Mouse (Mus musculus): ENCODE results near the gene Acad8. TPM values are rescaled to one million over a fixed set of nuclear protein-coding genes. Genes with fewer than 3 reads are reported as not detected.

The Acad8 gene
- total RNA-seq (2015) (16.0 and 17.5 TPM in 2 replicates), total RNA-seq (2017) (11.8 and 15.4 TPM in 2 replicates)

- peak; percentile 94 for ATAC-seq (ENCODE audit: poor library complexity, severe bottlenecking)
Measured at GRCm38 (mm10) chr9:26999461-27000395, at the start of gene Acad8, which contains the start of gene Thyn1. Gene Acad8, minus strand, starts transcription at chr9:26999566. Gene Thyn1, plus strand, starts transcription at chr9:26999710.

GRCm38 (mm10) chr9:27043892-27044291 is 44.5 kb upstream of the Acad8 start:
- no peak for ATAC-seq (ENCODE audit: poor library complexity, severe bottlenecking)

GRCm38 (mm10) chr9:27030763-27031100 is 31.4 kb upstream of the Acad8 start:
- no peak for ATAC-seq (ENCODE audit: poor library complexity, severe bottlenecking)

GRCm38 (mm10) chr9:27029828-27030762 is 30.7 kb upstream of the Acad8 start, which contains the start of the genes Vps26b and Ncapd3:
Gene Vps26b, minus strand, starts transcription at chr9:27030065.
Gene Ncapd3, plus strand, starts transcription at chr9:27030175.
- ATAC-seq (ENCODE audit: poor library complexity, severe bottlenecking), result peak; percentile 85

DNA sequence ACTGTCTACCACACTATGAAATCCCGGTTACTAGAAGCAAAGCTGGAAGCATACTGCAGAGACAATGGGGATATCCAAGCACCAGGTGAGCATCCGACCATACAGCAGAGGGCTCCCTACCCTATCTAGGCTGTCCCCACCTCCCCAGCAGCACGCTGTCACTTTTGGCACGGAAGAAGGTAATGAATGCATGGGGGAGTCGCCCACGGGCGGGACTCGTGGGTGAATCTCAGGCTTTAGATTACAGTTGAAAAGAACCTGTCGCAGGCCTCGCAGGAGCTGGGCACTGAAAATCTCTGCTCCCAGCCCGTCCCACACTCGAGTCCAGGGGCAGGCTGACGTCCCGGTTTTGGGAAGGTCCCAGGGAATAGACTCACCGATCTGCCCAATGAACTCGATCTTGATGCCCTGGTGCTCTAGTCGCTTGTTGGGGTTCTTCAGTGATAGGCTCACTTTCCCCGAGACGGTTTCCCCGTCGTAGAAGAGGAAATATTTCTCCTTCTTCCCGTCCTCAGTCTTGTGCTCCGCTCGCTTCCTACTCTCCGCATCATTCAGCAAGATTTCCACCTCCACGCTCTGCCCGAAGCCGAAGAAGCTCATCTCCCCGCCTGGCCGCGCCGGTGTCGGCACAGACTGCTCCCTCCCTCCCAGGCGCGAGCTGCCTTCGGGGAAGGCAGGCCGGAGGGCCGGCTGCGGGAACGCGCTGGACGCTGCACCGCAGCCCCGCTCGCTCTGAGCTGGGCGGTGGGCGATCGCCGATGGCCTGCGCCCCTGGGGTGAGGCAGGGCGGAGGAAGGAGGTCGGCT is 29.9 kb upstream of the Acad8 start:
- ATAC-seq (ENCODE audit: poor library complexity, severe bottlenecking), result peak; percentile 24

- ATAC-seq (ENCODE audit: poor library complexity, severe bottlenecking), result 0 out of 2 replicates have a peak, but pooled peaks have one; percentile 11
Measured at GRCm38 (mm10) chr9:27026708-27027107, 27.3 kb upstream of the Acad8 start.

GRCm38 (mm10) chr9:27023681-27024080 is 24.3 kb upstream of the Acad8 start:
- peak; percentile 89 for ATAC-seq (ENCODE audit: poor library complexity, severe bottlenecking)

GRCm38 (mm10) chr9:27018961-27019360 is 19.6 kb upstream of the Acad8 start:
- no peak for ATAC-seq (ENCODE audit: poor library complexity, severe bottlenecking)

DNA sequence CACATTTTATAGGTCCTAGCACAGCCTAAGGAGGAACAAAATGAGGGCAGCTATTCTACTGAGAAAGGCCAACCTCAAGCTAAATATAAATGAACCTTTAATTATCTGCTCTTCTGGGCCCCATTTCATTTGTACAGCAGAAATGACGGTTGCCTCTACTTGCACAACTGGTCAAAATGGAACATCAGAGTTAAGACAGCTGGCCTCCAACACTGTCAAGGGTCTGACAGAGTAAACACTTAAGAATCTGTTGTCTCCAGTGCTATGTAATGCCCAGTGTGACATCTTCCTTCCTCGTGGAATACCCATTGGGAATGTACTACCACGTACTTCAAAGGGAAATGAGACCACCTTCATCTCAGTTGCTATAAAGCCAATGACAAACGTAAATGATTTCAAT is 12.2 kb upstream of the Acad8 start:
- no peak for ATAC-seq (ENCODE audit: poor library complexity, severe bottlenecking)

DNA sequence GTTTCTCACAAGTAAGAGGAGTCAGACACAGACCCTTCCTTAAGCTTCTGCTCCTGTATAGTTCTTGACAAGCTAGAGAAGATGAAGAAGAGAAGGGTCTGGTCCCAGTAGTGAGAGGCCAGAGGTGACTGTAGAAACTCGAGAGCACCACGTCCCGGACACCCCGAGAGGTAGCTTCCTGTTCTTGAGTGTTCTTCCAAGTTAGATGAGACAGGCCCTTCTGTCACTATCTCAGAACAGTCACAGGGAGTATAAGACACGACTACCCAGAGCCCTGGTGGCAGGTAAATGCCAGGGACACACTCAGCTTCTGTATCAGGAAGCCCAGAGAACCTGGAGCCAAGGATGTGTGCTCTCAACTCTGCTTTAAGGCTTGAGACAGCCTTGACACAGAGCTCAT is 9.9 kb upstream of the Acad8 start:
- ATAC-seq (ENCODE audit: poor library complexity, severe bottlenecking), result no peak

GRCm38 (mm10) chr9:27006866-27007265 is 7.5 kb upstream of the Acad8 start:
- ATAC-seq (ENCODE audit: poor library complexity, severe bottlenecking), result no peak

DNA sequence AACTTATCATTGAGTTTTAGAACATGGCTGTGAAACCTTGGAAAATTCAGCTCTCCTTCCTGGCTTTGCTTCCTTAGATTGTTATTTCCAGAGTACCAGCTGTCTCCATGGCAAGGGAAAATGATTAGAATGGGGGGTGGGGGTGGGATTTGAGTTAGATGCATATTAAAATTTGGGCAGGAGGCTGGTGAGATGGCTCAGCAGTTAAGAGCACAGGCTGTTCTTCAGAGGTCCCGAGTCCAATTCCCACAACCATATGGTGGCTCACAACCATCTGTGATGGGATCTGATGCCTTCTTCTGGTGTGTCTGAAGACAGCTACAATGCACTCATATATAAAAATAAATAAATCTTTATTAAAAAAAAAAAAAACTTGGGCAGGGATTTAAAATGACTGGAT is 6.6 kb upstream of the Acad8 start:
- no peak for ATAC-seq (ENCODE audit: poor library complexity, severe bottlenecking)

DNA sequence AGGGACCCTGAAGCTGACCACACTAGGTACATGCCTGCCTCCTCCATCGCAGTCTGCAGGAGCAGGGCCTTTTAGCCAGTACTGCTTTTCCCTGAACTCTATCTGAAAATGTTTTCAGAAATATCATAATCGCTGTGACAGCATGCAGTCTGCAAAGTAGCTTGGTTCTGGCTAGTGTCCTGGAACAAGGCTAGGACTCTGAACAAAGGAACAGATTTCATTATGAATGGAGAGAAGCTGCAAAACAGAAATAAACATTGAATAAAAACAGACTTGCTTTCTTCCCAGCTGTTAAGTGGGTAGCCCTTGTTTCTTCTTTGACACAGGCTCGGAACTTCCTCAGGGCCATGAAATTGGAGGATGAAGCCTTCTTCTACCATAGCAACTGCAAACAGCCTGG is 5.9 kb upstream of the Acad8 start:
- no peak for ATAC-seq (ENCODE audit: poor library complexity, severe bottlenecking)

- ATAC-seq (ENCODE audit: poor library complexity, severe bottlenecking), result peak; percentile 32
Measured at GRCm38 (mm10) chr9:26998669-26999460, 501 bp downstream of the Acad8 start.

DNA sequence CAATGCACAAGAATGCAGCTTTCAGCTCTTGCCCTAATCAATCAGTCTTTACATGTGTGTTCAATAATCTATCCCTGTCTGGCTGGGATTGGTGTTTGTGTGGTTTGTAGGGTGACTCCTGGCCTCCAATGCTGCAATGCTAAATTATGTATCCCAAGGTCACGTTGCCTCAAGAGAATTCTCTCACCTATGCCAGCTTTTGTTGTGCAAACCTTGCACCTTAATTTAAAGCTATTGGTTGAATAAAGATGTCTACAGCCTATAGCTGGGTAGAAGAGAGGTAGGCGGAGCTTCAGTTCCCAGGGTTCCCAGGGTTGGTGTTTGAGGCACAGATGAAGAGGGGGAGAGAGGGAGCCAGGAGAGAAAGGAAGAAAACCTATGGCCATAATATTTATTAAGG is 1.9 kb downstream of the Acad8 start:
- ATAC-seq (ENCODE audit: poor library complexity, severe bottlenecking), result no peak

- ATAC-seq (ENCODE audit: poor library complexity, severe bottlenecking), result peak; percentile 74
Measured at GRCm38 (mm10) chr9:26997062-26997461, 2.3 kb downstream of the Acad8 start.

GRCm38 (mm10) chr9:26993900-26994299 is 5.5 kb downstream of the Acad8 start:
- no peak for ATAC-seq (ENCODE audit: poor library complexity, severe bottlenecking)

GRCm38 (mm10) chr9:26993118-26993517 is 6.2 kb downstream of the Acad8 start:
- ATAC-seq (ENCODE audit: poor library complexity, severe bottlenecking), result no peak

DNA sequence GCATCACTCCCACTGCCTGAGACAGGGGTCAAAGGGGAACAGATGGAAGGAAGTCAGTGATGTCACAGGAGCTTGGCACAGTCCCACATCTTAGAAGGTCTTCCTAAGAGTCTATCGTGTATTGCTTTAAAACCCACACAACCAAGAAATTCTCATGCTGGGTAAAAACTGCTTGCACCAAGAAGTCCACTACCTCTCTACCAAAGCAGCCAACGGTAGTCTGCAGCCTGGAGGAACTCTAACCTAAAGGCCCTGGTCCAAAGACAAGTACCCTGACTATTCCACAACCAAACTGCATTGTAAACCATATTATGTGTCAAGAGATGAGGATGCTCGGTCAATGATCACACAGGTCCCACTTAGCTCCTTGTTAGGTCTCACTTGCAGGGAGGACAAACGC is 9.2 kb downstream of the Acad8 start:
- ATAC-seq (ENCODE audit: poor library complexity, severe bottlenecking), result no peak

Data from megakaryocyte, adult 5-6 weeks (primary cell).